Mouse (Mus musculus) heart, embryonic 15.5 days (tissue): ENCODE measurements around the gene Ccdc190. TPM values are rescaled to one million over a fixed set of nuclear protein-coding genes. Genes with fewer than 3 reads are reported as not detected.

Source experiments
- ATAC-seq: fragments of 200-750 bp; cut with Nextera tagmentation; replicated peaks from 2 replicates; pipeline ENCODE4 v1.8.0; 2017; ENCODE audit warnings: low read depth, moderate TSS enrichment; ENCODE audit not compliant: insufficient number of reproducible peaks, insufficient read depth, low FRiP score
- H3K27ac ChIP-seq: fragments of 300-500 bp; sonication (generic); 2 replicates; pipeline ENCODE4 v1.5.1; 2015; ENCODE audit warnings: mild to moderate bottlenecking, inconsistent platforms
- H3K27me3 ChIP-seq: fragments of 300-500 bp; sonication (generic); 2 replicates; pipeline ENCODE4 v1.6.1; 2015; ENCODE audit warnings: inconsistent platforms
- H3K36me3 ChIP-seq: fragments of 300-500 bp; sonication (generic); 2 replicates; pipeline ENCODE4 v1.6.1; 2015; ENCODE audit warnings: mild to moderate bottlenecking, inconsistent platforms
- H3K4me1 ChIP-seq: fragments of 300-500 bp; sonication (generic); replicated peaks from 2 replicates; pipeline ENCODE4 v1.6.1; 2015; ENCODE audit warnings: inconsistent platforms
- H3K4me2 ChIP-seq: fragments of 300-500 bp; sonication (generic); 2 replicates; pipeline ENCODE4 v1.6.1; 2015; ENCODE audit warnings: inconsistent platforms, mild to moderate bottlenecking, moderate library complexity
- H3K4me3 ChIP-seq: fragments of 300-500 bp; sonication (generic); 2 replicates; pipeline ENCODE4 v1.5.1; 2015; ENCODE audit warnings: mild to moderate bottlenecking, inconsistent platforms
- H3K9ac ChIP-seq: fragments of 300-500 bp; sonication (generic); 2 replicates; pipeline ENCODE4 v1.6.1; 2015; ENCODE audit warnings: mild to moderate bottlenecking, inconsistent platforms
- H3K9me3 ChIP-seq: fragments of 300-500 bp; sonication (generic); replicated peaks from 2 replicates; pipeline ENCODE4 v1.6.1; 2016; ENCODE audit warnings: inconsistent platforms
- WGBS: fragments of 180-500 bp; shearing (Covaris S2); methylation state at CpG from one replicate; pipeline ENCODE4 v1.1.7; 2015; ENCODE audit warnings: mixed read lengths; 5-methylcytosine and 5-hydroxymethylcytosine counted together
- polyA plus RNA-seq: library from polyadenylated mRNA; unstranded; fragments of >200 nt; fragmentation: Nextera tagmentation; extraction: Ambion mirVana; gene quantifications from 2 replicates; pipeline ENCODE4 v1.2.1, GENCODE M21; 2015

The Ccdc190 gene
- polyA plus RNA-seq, 1 experiment from 2014 or later = not detected

GRCm38 (mm10) chr1:169910751-169911150, 17.7 kb upstream of the Ccdc190 start:
- 59% methylated on average over 7 of the region's 7 CpGs for WGBS
- H3K4me1 ChIP-seq = no peaks in the 10 kb centered on the region; the same call in 1 of the 2 replicates
- no peak overlapping the region for H3K4me2 ChIP-seq
- H3K27ac ChIP-seq = peak overlapping the region; percentile 33; the same call in 1 of the 2 replicates
- no peak for ATAC-seq
- H3K9ac ChIP-seq = no peak overlapping the region
- H3K9me3 ChIP-seq = no peaks in the 10 kb centered on the region
- no peak overlapping the region for H3K4me3 ChIP-seq
- no peaks in the 10 kb centered on the region for H3K36me3 ChIP-seq
- no peaks in the 10 kb centered on the region for H3K27me3 ChIP-seq

- ATAC-seq = no peak
- Histone ChIP-seq H3K36me3 (no peaks in the 10 kb centered on the region), H3K27me3 (no peaks in the 10 kb centered on the region), H3K4me1 (no peaks in the 10 kb centered on the region; the same call in 1 of the 2 replicates), H3K4me3 (no peak overlapping the region), H3K9ac (no peak overlapping the region), H3K9me3 (no peaks in the 10 kb centered on the region), H3K27ac (no peak overlapping the region), H3K4me2 (no peak overlapping the region)
- WGBS = 64% methylated on average over 6 of the region's 6 CpGs
Measured at GRCm38 (mm10) chr1:169911526-169911925, 16.9 kb upstream of the Ccdc190 start.

GRCm38 (mm10) chr1:169916659-169917058, 11.8 kb upstream of the Ccdc190 start:
- Histone ChIP-seq H3K36me3 (no peaks in the 10 kb centered on the region), H3K4me3 (no peak overlapping the region), H3K4me1 (peaks cover 7% of the 10 kb centered on the region), H3K27me3 (peaks cover 10% of the 10 kb centered on the region), H3K9me3 (no peaks in the 10 kb centered on the region), H3K9ac (no peak overlapping the region), H3K4me2 (no peak overlapping the region), H3K27ac (no peak overlapping the region)
- ATAC-seq = peak; percentile 34; the same call in 1 of the 2 replicates
- WGBS = 31% methylated on average over 7 of the region's 7 CpGs

- Histone ChIP-seq H3K27ac (no peak overlapping the region), H3K9me3 (no peaks in the 10 kb centered on the region), H3K4me3 (no peak overlapping the region), H3K4me1 (peaks cover 7% of the 10 kb centered on the region), H3K9ac (no peak overlapping the region), H3K27me3 (peaks cover 10% of the 10 kb centered on the region), H3K4me2 (no peak overlapping the region), H3K36me3 (no peaks in the 10 kb centered on the region)
- ATAC-seq = no peak
- 51% methylated on average over 9 of the region's 9 CpGs for WGBS
Measured at GRCm38 (mm10) chr1:169917115-169917796, 11.2 kb upstream of the Ccdc190 start.

- Histone ChIP-seq H3K9ac (no peak overlapping the region), H3K4me1 (peaks cover 7% of the 10 kb centered on the region), H3K9me3 (no peaks in the 10 kb centered on the region), H3K36me3 (no peaks in the 10 kb centered on the region), H3K4me2 (no peak overlapping the region), H3K27me3 (peaks cover 10% of the 10 kb centered on the region), H3K4me3 (no peak overlapping the region), H3K27ac (no peak overlapping the region)
- ATAC-seq = peak; percentile 41; the same call in 1 of the 2 replicates
- 26% methylated on average over 4 of the region's 4 CpGs for WGBS
Measured at GRCm38 (mm10) chr1:169917998-169918397, 10.4 kb upstream of the Ccdc190 start.

- 5% methylated on average over 11 of the region's 11 CpGs for WGBS
- no peaks in the 10 kb centered on the region for H3K36me3 ChIP-seq
- peaks cover 10% of the 10 kb centered on the region for H3K27me3 ChIP-seq
- H3K9me3 ChIP-seq = no peaks in the 10 kb centered on the region
- no peak for ATAC-seq
- no peak overlapping the region; the same call in 1 of the 2 replicates for H3K9ac ChIP-seq
- H3K4me3 ChIP-seq = no peak overlapping the region
- no peak overlapping the region for H3K27ac ChIP-seq
- peak overlapping the region; percentile 36 for H3K4me2 ChIP-seq
- H3K4me1 ChIP-seq = peaks cover 7% of the 10 kb centered on the region
Measured at GRCm38 (mm10) chr1:169919211-169919610, 9.2 kb upstream of the Ccdc190 start.

- no peak overlapping the region for H3K27ac ChIP-seq
- H3K36me3 ChIP-seq = no peaks in the 10 kb centered on the region
- H3K9ac ChIP-seq = no peak overlapping the region
- no peak for ATAC-seq
- H3K4me2 ChIP-seq = peak overlapping the region; percentile 25; the same call in 1 of the 2 replicates
- H3K27me3 ChIP-seq = peaks cover 10% of the 10 kb centered on the region
- no peak overlapping the region for H3K4me3 ChIP-seq
- H3K4me1 ChIP-seq = peaks cover 4% of the 10 kb centered on the region
- H3K9me3 ChIP-seq = no peaks in the 10 kb centered on the region
- 31% methylated on average over 8 of the region's 8 CpGs for WGBS
Measured at GRCm38 (mm10) chr1:169921710-169922211, 6.7 kb upstream of the Ccdc190 start.

GRCm38 (mm10) chr1:169924567-169924966, 3.9 kb upstream of the Ccdc190 start:
- Histone ChIP-seq H3K4me1 (0 out of 2 replicates have a peak, but pooled peaks cover 5% of the 10 kb centered on the region), H3K9ac (no peak overlapping the region), H3K27me3 (peaks cover 9% of the 10 kb centered on the region), H3K4me3 (no peak overlapping the region), H3K4me2 (no peak overlapping the region), H3K27ac (no peak overlapping the region), H3K9me3 (no peaks in the 10 kb centered on the region), H3K36me3 (no peaks in the 10 kb centered on the region)
- no peak for ATAC-seq
- 70% methylated on average over 2 of the region's 2 CpGs for WGBS

- H3K27ac ChIP-seq = no peak overlapping the region
- no peaks in the 10 kb centered on the region for H3K9me3 ChIP-seq
- H3K36me3 ChIP-seq = no peaks in the 10 kb centered on the region
- ATAC-seq = no peak
- H3K9ac ChIP-seq = no peak overlapping the region
- no peak overlapping the region for H3K4me3 ChIP-seq
- H3K4me1 ChIP-seq = 0 out of 2 replicates have a peak, but pooled peaks cover 5% of the 10 kb centered on the region
- no peak overlapping the region; the same call in 1 of the 2 replicates for H3K4me2 ChIP-seq
- WGBS = 64% methylated on average over 8 of the region's 8 CpGs
- H3K27me3 ChIP-seq = no peaks in the 10 kb centered on the region
Measured at GRCm38 (mm10) chr1:169927753-169928369, 587 bp upstream of the Ccdc190 start.

- Histone ChIP-seq H3K9ac (no peak overlapping the region), H3K4me1 (0 out of 2 replicates have a peak, but pooled peaks cover 9% of the 10 kb centered on the region), H3K4me2 (no peak overlapping the region), H3K27ac (no peak overlapping the region), H3K36me3 (no peaks in the 10 kb centered on the region), H3K9me3 (no peaks in the 10 kb centered on the region), H3K27me3 (no peaks in the 10 kb centered on the region), H3K4me3 (no peak overlapping the region)
- 74% methylated on average over 7 of the region's 7 CpGs for WGBS
- ATAC-seq = no peak
Measured at GRCm38 (mm10) chr1:169931698-169932097, 3.2 kb downstream of the Ccdc190 start.

GRCm38 (mm10) chr1:169932122-169932746, 3.8 kb downstream of the Ccdc190 start:
- Histone ChIP-seq H3K36me3 (no peaks in the 10 kb centered on the region), H3K9ac (no peak overlapping the region), H3K4me2 (no peak overlapping the region), H3K9me3 (no peaks in the 10 kb centered on the region), H3K4me3 (no peak overlapping the region), H3K27me3 (no peaks in the 10 kb centered on the region), H3K4me1 (0 out of 2 replicates have a peak, but pooled peaks cover 9% of the 10 kb centered on the region), H3K27ac (no peak overlapping the region)
- 70% methylated on average over 7 of the region's 7 CpGs for WGBS
- no peak for ATAC-seq
